Mouse (Mus musculus): Measurements from ENCODE around the gene Tbc1d2b.
A peak's percentile ranks its signal among the peaks of the same experiment; 100 is the strongest.

Tbc1d2b gene

DNA sequence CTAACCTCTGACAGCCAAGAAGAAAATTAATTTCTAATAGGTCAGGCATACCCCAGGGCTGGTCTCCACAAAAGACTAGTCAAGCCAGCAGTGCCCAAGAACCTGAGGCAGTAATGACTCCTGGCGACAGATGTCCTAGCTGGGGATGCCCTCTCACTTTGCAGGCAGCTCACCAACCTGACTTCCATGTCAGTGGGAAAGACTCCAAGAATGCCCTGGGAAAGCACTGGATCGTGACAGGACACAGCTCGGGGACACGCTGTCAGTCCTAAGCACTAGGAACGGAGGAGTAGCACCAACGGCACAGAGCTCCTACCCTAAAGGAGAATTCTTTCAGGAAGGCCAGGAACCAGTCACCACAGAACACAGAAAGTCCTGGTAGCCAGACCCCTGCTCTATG, 28.3 kb downstream of the Tbc1d2b start:
- DNase-seq = peak; percentile 25 to 32

DNA sequence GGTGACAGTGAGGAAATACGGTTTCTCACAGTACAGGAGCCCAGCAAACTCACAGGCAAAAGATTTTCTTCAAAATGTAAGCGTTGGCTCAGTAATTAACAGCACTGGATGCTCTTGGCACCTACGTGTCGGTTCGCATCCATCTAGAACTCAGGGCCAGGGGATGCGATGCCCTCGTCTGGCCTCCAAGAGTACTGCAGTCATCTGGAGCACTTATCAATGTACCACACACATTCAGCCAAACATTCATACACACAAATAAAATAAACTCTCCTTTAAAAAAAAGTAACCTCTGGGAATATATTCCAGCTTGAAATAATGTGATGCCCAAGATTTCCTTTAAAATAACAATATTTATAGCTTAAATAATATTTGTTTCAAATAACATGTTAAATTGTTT, 29.0 kb downstream of the Tbc1d2b start:
- DNase-seq = no peak

DNA sequence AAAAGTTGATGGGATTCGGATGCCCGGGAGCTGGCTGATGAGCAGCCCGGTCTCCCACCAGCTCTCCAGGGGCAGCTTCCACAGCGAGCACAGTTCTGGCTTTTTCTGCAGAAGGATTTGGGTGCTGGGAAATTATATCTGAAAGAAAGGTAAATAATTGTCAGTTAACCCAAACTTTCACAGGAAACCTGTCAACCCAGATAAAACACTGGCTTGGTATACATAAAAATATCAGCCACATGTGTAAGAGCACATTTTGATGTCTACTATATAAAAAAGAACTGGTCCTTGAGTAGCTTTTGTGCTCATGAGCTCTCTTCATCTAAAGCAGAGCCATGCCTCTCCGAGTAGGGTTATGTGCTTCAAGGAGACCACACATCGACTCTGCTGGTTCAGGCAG, 29.6 kb downstream of the Tbc1d2b start:
- DNase-seq = no peak

DNA sequence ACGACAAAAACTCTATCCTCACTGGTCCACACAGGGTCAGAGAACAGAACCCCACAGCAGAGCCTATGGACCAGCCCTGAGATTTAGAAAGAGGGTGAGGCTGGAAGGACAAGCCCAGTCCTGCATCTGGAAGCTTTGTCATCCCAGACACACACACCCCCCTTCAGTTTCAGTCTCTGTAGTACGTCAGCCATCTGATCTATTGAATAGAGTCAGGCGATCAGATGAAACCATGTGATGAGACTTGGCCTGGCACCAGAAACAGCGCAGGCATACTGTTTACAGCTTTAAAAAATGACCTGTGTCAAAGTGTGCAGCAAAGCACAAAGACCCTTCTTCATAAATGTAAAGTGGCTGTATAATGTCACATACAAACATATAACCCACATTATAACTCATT, 30.0 kb downstream of the Tbc1d2b start:
- DNase-seq = no peak

DNA sequence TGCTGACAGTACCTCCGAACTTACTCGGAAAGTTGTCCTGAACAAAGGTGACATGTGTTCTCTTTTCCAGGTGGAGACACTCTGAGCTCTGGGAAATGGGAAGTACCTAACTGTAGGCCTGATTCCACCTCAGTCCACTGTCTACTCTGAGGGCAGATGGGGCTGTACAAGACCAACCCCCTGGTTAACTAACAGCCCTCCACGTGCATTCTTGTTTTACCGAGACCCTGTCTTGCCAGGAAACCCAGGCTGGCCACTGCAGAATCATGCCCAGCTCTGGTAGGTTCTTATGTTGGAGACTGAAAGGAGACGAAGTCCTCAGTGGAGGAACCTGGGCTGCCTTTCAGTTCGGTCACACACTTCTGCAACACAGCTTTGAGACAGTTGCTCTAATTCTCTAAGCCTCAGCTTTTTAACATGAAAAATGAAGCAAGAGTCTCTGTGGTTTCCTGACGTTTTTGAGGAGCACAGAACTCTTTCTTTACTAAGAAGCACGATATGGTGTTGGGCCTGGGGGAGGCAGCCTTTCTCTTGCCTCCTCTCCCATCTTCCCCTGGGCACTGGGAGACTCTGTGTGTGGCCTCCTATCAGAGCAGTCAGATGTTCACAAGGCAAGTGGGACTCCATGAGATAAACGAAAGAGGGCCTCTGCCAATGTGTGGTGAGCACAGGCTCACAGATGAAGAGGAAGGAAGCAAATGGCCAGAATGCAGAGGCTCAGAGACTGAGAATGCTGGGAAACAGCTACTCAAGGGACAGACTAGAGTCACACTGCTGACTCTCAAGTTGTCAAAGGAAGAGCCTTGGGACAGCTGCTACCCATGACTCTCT, 33.2 kb downstream of the Tbc1d2b start:
- no peak for DNase-seq

DNA sequence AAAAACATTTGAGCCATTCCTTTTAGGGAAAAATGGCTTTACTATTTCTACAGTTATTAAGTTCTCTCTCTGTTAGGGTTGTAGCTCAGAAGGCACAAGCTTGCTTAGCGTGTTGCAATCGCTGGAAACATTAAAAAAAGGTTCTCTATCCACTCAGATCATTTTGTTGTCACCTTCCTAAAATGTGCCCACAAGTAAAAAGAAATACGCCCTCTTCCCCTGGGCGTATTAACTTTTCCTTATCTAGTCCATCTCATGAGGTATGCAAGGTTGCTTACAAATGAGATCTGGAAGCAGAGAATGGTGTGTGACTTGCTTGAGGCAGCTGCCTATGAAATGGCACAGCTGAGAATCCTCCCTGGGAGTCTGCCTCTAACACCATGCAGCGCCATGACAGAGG, 33.8 kb downstream of the Tbc1d2b start:
- no peak for DNase-seq

DNA sequence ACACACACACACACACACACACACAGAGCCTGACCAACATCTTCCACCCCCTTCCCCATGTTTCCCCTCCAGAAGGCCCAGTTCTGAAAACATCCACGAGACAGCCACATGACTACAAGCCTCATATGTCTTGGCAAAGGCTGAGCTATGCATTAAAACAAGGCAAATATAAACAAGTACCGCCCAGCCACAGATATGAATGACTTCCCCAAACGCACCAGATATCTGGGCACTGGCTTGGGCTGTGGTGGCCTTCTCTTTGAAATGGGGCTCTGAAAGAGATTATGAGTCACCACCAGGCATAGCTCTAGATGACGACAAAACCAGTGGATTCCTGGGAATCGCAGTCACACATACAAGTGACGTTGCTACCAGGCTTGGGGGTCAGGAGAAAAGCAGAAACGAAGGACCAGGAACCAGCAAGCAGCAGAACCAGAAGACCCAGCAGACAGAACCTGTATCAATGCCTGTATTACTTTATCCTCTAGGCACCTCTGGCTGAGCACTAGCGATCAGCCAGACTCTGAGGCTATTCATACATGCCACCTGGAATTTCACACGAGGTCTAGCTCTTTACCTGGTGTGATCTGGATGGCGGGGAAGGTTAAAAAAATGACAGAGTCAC, 35.2 kb downstream of the Tbc1d2b start:
- DNase-seq = no peak

DNA sequence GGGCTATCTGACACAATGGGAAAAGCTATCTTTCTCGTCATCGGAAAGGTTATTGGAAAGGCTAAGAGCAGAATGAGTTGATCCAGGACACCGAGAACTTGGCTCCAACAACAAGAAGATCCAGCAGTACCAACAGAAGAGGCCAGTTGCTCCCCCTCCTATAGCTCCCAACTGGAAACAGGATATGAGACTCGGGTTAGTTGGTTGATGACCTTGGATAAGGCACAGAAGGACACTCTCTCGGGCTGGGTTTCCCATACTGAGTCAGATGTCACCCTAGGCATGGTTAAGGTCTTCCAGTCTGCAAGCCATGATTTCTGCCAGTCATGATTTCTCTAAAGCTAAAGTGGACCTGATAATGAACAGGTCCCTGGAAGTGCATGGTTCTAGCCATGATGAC, 35.8 kb downstream of the Tbc1d2b start:
- DNase-seq = no peak

DNA sequence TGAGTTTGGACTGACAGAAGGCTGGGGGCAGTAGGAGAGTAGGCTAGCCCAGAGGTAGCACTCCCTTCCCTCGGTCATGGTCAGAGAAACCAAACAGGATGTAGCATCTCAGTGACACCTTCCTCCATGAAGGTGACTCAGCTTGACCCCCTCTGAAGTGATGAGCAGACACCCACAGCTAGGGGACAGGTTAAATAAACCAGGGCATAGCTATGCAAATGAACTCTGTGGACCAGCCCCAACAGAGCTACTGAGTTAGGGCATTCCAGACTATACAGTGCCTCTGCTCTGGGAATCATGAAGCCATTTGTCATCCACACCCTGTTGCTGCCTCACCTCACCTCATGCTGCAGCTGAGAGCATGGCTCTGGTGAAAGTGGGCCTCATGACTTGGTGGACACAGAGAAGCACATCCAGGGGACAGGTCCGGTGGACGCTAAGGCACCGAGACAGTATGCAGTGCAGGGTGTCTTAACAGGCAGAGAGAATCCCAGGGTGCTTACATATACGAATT, 36.6 kb downstream of the Tbc1d2b start:
- no peak for DNase-seq

DNA sequence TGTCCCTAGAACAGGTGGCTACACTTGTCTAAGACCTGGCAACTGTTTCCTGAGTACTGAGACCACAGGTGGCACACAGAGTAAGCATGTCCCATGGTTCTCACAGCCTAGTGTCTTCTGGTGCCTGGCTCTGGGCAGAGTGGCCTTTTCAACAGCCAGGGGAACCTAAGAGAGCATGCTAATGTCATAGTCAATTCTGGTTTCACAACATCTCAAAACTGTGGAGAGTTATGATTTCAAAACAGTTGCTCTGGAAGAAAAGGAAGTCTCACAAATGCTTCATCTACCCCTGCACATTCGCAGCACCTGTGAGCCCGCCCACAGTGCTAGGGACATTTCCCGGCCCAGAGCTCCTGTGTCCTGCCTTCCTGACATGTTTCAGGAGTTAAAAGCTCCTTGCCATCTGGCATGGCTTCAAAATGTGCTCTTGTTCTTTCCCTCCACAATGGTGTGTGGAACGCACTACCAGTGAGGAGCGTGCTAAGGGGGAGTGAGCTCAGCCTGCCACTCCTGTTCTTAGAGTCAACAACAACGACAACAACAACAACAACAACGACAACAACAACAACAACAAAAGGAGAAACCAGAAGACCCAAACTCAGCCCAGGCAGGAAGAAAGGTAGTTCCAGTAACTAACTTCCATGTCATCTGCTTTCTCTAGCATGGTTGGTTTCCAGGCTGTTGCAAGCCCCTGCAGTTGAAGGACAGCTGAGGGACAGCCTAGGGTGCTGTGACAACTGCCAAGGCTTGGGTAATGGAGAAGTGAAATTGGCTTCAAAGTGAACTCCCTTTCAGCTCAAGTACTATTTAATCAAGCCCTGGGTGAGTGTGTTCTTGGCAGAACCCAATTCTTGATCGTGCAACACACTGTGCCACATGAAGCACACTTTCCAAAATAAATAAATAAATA, 37.6 kb downstream of the Tbc1d2b start:
- DNase-seq = no peak

DNA sequence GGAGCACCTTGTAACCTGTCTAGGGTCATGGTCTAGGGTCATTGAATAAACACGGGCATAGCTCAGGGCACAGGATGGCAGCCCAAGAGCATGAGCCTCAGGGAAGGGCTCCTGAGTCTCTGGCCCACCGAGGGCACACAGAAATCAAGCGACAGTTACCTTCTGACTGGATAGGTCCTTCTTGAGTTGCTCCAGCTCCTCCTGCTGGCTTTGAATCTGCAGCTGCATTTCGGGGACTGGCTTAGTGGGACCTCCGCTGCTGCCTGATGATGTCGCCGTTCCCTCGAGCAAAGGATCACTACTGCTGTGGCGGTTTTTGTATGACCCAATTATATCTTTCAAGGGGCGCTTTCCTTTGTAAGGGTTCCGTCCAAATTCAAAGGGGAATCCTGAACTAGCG, 43.4 kb downstream of the Tbc1d2b start:
- DNase-seq = no peak

DNA sequence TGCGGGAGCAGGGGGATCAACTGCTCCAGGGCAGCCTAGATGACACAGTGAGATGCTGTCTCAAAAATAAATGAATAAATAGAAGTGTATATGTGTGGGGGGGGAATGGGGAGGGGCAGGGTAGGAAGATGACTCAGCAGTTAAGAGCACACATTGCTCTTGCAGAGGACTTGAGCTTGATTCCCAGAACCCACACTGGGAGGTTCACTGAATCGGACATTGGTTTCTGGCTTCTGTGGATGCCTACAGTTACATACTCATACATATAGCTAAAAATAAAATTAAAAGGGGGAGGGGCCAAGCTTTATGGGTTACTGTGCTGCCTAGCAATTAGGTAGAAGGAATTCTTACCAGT, 43.9 kb downstream of the Tbc1d2b start:
- no peak for DNase-seq

DNA sequence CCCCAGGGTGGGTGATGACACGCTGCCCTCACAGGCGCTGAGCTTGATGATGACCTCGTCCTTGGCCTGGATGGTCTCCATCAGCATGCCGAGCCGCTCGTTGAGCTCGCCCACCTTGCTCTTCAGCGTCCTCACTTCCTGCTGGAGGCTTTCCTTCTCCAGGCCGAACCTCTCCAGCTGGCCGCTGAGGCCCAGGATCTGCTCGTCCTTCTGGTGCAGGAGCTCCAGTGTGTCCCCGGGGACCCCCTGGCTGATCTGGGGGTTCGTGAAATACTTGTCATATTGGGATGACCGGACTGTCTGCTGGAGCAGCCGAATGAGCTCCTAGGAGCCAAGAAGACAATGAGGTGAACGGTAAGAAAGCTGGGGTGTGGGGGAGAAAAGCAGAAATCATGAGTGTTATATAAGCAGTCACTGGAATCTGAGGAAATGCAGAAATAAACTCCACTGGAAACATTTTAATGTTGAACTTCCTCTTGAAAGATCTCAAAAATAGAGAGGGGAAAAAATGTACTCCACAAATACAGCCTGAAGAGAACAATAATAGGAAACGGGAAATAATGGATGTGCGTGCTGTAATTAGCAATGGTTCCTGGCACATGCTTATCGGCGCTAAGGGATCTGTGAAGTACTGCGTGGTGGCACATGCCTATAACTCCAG, 44.4 kb downstream of the Tbc1d2b start:
- no peak for DNase-seq

DNA sequence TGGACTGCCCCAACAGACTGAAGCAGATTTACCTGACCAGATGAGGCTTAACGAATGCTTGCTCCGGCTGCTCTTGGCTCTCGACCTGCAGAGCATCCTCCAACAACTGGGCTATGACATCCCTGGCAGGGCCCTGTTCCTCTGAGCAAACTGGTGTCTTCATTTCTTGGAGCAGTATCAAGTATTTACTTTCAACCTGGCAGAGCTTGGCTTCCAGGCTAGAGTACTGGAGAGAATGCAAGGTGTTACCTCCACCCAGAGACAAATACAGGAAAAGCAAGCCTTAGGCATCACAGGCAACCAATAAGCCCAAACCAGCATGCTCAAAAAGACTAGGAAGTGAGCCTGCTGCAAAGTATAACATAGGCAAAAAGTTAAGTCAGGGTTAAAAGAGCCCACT, 48.3 kb downstream of the Tbc1d2b start:
- peak; percentile 28 to 32 for DNase-seq

DNA sequence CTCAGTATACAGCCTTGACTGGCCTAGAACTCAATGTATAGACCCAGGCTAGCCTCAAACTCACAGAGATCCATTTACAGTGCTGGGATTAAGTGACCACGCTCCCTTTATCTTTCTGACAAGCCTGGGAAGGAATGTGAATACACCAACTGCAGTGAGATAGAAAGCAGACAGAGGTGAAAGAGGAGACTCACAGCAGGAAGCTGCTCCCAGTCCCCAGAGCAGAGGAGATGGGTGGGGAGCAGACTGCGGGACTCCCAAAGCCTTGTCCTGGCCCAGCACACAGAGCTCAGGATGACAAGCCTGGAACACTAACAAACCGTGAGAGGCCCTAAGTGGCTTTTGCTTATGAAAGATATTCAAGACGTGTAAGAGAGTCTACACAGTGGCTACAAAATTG, 53.1 kb downstream of the Tbc1d2b start:
- no peak for DNase-seq

DNA sequence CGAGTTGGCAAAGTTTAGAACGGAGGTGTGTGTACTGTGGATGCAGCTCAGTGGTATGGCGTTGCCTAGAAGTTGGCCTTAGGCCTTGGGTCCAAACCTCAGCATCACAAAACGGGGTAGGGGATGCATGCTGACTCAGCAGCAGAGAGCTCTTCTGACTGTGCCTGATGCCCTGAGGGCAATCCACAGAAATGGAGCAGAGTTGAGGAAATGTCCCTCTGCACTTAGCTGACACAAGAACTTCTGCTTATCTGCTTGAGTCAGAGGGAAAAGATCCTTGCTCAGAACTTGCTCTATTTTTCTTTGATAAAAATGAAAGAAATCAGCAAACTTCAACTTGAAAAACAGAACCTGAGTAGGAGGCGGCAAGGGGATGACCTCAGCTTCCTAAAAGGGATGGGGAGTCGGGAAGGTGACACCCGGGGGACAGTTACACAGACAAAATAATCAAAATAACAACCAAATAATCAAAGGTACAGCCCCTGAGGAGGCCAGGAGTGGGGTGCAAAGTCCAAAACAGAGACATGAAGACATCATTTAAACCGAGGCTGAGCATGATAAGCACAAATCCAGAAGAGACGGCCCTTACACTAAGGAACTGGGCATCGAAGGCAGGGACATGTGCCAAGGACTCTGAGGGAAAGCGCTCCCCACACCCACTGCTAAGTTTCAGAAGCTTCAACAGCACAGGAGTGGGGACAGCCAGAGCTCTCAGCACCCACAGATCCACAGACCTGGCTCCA, 54.2 kb downstream of the Tbc1d2b start:
- DNase-seq = no peak

DNA sequence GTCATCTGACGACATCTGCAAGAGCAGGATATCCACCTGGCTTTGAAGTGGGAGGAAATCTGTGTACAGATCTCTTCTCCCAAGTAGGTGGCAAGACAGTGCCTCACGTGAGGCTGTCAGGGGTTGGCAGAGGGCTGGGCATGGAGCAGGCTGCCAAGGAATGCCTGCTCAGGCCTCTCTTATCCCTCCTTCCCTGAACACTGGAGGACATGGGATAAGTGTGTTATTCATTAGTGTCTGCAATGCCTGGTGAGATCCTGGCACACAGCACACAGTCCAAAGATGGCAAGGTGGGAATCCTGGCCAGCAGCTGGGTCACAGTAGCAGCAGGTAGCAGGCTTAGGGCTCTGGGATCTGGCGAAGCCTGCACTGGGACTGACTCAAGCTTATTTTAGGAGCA, 57.5 kb downstream of the Tbc1d2b start:
- DNase-seq = peak; percentile 44 to 47

DNA sequence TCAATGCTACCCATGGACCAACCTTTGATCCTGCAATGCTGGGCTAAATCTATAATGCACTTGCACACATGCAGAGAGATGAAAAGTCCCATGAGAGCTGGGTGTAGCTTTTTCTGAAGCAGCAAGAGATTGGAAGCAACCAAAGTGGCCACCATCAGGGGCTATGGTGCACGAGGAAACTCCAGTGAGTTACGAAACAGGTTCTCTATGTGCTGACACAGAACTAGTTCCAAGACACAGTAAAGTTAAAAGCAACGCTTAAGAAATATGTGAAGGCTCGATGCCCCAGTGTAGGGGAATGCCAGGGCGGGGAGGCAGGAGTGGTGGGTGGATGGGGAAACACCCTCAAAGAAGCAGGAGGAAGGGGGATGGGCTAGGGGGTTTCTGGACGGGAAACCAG, 61.9 kb downstream of the Tbc1d2b start:
- DNase-seq = no peak

DNA sequence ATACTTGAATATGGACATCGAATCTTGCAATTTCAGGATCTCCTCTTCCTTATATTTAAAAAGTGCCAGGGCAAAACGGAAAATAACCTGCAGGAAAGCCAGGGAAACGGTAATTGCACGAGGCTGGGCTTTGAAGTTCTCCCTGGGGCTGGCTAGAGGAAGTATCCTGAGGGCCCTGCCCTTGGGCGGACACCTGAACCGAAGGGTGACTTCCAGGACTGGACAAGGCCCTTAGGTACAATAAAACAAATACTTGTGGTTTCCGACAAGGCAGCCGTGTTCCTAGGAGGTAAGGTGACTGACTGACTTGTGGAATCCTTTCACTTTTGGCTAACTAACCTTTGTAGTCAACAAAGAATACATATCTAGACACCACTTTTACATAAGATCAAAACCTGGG, 62.8 kb downstream of the Tbc1d2b start:
- DNase-seq = no peak

DNA sequence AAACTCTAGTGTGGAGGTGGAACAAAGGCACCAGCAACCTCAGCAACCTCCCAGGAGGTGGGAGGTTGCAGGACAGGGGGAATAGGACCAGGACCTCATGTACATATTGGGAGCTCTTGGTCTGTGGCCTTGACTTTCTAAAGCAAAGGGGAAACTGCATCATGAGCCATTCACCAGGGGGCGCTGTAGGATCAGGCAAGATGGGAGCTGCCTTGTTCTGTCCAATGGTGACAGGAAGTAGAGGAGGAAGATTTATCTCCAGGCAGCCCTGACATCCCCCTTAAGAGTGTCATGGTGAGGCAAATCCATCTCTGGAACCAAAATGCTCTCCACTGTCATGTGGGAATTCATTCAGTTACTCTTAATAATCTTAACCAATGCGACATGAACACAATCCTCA, 64.1 kb downstream of the Tbc1d2b start:
- peak; percentile 74 to 83 for DNase-seq

DNA sequence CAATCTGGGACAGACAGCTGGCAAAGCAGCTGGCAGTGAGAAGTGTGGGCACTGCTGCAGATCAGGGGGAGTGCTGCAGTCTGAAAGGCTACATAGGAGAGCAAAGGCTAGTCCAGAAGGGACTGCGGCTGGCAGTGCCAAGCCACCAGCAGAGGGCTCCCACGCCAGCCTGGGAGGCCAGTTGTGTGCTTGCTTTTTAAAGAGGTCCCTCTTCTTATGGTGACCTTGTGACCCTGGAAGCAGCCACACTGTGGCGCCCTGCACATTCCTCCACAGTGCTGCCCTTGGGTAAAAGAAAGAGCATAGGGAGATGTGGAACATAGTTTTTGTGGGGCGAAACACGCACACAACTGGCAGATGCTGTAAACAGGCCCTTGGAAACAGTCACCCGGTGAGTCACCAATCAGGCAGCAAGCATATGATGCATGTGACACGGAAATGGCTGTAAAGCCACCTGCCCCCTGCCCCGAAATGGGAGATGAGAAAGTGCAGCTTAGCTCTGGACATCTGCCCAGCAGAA, 66.1 kb downstream of the Tbc1d2b start:
- no peak for DNase-seq

DNA sequence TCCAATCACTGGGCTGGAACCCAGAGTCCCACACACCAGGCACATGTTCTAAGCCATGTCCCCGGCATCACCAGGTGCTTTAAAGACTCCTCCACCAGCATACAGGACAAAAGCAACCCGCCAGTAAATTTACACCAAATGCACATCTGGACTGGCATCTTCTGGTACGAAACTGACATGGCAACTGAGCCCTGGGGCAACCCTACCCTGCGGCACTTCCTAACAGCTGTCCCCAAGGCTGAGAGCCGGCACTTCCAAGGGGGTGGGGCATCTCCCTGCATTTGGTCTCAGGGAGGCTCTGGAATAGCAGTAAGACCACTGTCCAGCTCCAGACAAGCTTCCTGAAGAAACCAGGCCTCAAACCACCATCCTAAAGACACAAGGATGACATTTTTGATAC, 67.4 kb downstream of the Tbc1d2b start:
- no peak for DNase-seq

All from cerebellum, adult 18-20 months (tissue).